Mouse (Mus musculus) CH12.LX (cell line): ENCODE measurements around the gene Frs2. TPM values are rescaled to one million over a fixed set of nuclear protein-coding genes. Genes with fewer than 3 reads are reported as not detected.

Source experiments
- DNase-seq: peaks from one replicate; pipeline ENCODE4 v3.0.0-alpha.2; 2013; ENCODE audit errors: extremely low read depth
- H3K27ac ChIP-seq: 2 replicates; pipeline ENCODE4 v1.5.1; 2012; ENCODE audit warnings: low read depth, mild to moderate bottlenecking, control low read depth, moderate library complexity; ENCODE audit not compliant: insufficient read depth
- H3K27me3 ChIP-seq: replicated peaks from 2 replicates; pipeline ENCODE3; 2012; ENCODE audit warnings: inconsistent platforms
- H3K36me3 ChIP-seq, 2 experiments: replicated peaks in 1 of 2; 2 replicates each; pipeline versions ENCODE3 to v1.6.1; 2012; ENCODE audit warnings: inconsistent platforms in 1 of 2, low read length in 1 of 2, mild to moderate bottlenecking in 1 of 2, mixed read lengths in 1 of 2, moderate library complexity in 1 of 2; ENCODE audit not compliant: control insufficient read depth in 1 of 2, insufficient read depth in 1 of 2
- H3K4me1 ChIP-seq, 2 experiments: 2 replicates each; pipeline ENCODE4 v1.6.1; 2012; ENCODE audit warnings: inconsistent platforms in 1 of 2, moderate library complexity in 1 of 2; ENCODE audit not compliant: insufficient read depth in 2 of 2, control insufficient read depth in 1 of 2
- H3K4me2 ChIP-seq: 2 replicates; pipeline ENCODE4 v1.6.1; 2012; ENCODE audit warnings: low read depth, mild to moderate bottlenecking, control low read depth; ENCODE audit not compliant: poor library complexity, insufficient read depth, severe bottlenecking
- H3K4me3 ChIP-seq, 3 experiments: fragments of 150-350 bp in 1 of 3; sonication (generic) in 1 of 3; replicated peaks in 1 of 3; 2 replicates each; pipeline versions ENCODE3 to v1.5.1; 2011 to 2012; ENCODE audit warnings: low read depth in 2 of 3, low read length in 2 of 3, mild to moderate bottlenecking in 2 of 3, moderate library complexity in 2 of 3, control low read depth in 1 of 3, improper control_type of control experiment in 1 of 3, inconsistent platforms in 1 of 3, mixed read lengths in 1 of 3; ENCODE audit not compliant: poor library complexity in 1 of 3
- H3K79me2 ChIP-seq: replicated peaks from 2 replicates; pipeline ENCODE4 v1.6.1; 2012; ENCODE audit warnings: mild to moderate bottlenecking, moderate library complexity; ENCODE audit not compliant: control insufficient read depth, poor library complexity, insufficient read depth, severe bottlenecking; ENCODE audit errors: extremely low read depth
- H3K9ac ChIP-seq: 2 replicates; pipeline ENCODE4 v1.6.1; 2012; ENCODE audit warnings: low read depth, mild to moderate bottlenecking, control low read depth, moderate library complexity; ENCODE audit not compliant: insufficient read depth
- H3K9me3 ChIP-seq: replicated peaks from 2 replicates; pipeline ENCODE3; 2012; ENCODE audit warnings: low read length, inconsistent platforms, mixed read lengths
- BHLHE40 ChIP-seq: IDR thresholded peaks from 2 replicates; pipeline ENCODE4 v1.6.1; 2011; ENCODE audit warnings: mild to moderate bottlenecking, low read depth, low read length, improper control_type of control experiment
- CHD1 ChIP-seq: IDR thresholded peaks from 2 replicates; pipeline ENCODE4 v1.6.1; 2012; ENCODE audit warnings: low read depth, low read length, improper control_type of control experiment, inconsistent platforms
- CHD2 ChIP-seq: IDR thresholded peaks from 2 replicates; pipeline ENCODE4 v1.6.1; 2011; ENCODE audit warnings: low read length, improper control_type of control experiment
- CTCF ChIP-seq, 2 experiments: IDR thresholded peaks in 1 of 2; conservative IDR thresholded peaks in 1 of 2; 2 replicates each; pipeline ENCODE4 v1.5.1; 2011 to 2012; ENCODE audit warnings: low read depth in 2 of 2, low read length in 2 of 2, improper control_type of control experiment in 1 of 2, inconsistent platforms in 1 of 2, mild to moderate bottlenecking in 1 of 2, moderate library complexity in 1 of 2
- EP300 ChIP-seq: IDR thresholded peaks from 2 replicates; pipeline ENCODE4 v1.6.1; 2011; ENCODE audit warnings: low read length, improper control_type of control experiment
- ETS1 ChIP-seq: conservative IDR thresholded peaks from 2 replicates; pipeline ENCODE4 v1.6.1; 2012; ENCODE audit warnings: low read depth, mild to moderate bottlenecking, inconsistent platforms, low read length, improper control_type of control experiment, moderate library complexity
- GABPA ChIP-seq: IDR thresholded peaks from 2 replicates; pipeline ENCODE4 v1.6.1; 2012; ENCODE audit warnings: low read depth, low read length, improper control_type of control experiment, inconsistent platforms; ENCODE audit not compliant: insufficient replicate concordance
- HCFC1 ChIP-seq: IDR thresholded peaks from 2 replicates; pipeline ENCODE4 v1.6.1; 2012; ENCODE audit warnings: low read depth, mild to moderate bottlenecking, inconsistent platforms, low read length, improper control_type of control experiment
- JUN ChIP-seq: IDR thresholded peaks from 2 replicates; pipeline ENCODE4 v1.6.1; 2011; ENCODE audit warnings: low read depth, mild to moderate bottlenecking, low read length, improper control_type of control experiment, moderate library complexity; ENCODE audit not compliant: insufficient read depth
- KAT2A ChIP-seq: IDR thresholded peaks from 2 replicates; pipeline ENCODE4 v1.6.1; 2012; ENCODE audit warnings: low read length, improper control_type of control experiment, inconsistent platforms; ENCODE audit not compliant: insufficient replicate concordance
- MAX ChIP-seq: IDR thresholded peaks from 2 replicates; pipeline ENCODE4 v1.6.1; 2011; ENCODE audit warnings: low read length, improper control_type of control experiment
- MAZ ChIP-seq: IDR thresholded peaks from 2 replicates; pipeline ENCODE4 v1.6.1; 2012; ENCODE audit warnings: low read depth, mild to moderate bottlenecking, inconsistent platforms, low read length, improper control_type of control experiment, moderate library complexity
- MEF2A ChIP-seq: IDR thresholded peaks from 2 replicates; pipeline ENCODE4 v1.6.1; 2014; ENCODE audit warnings: low read depth, mild to moderate bottlenecking, inconsistent platforms, low read length, improper control_type of control experiment, borderline replicate concordance
- MXI1 ChIP-seq: IDR thresholded peaks from 2 replicates; pipeline ENCODE4 v1.6.1; 2011; ENCODE audit warnings: mild to moderate bottlenecking, low read depth, low read length, improper control_type of control experiment
- MYC ChIP-seq: IDR thresholded peaks from 2 replicates; pipeline ENCODE4 v1.6.1; 2011; ENCODE audit warnings: low read depth, mild to moderate bottlenecking, improper control_type of control experiment, low read length
- NRF1 ChIP-seq: IDR thresholded peaks from 2 replicates; pipeline ENCODE4 v1.6.1; 2014; ENCODE audit warnings: low read depth, mild to moderate bottlenecking, inconsistent platforms, low read length, improper control_type of control experiment, moderate library complexity
- PAX5 ChIP-seq: IDR thresholded peaks from 2 replicates; pipeline ENCODE4 v1.6.1; 2012; ENCODE audit warnings: low read length, inconsistent platforms, mixed read lengths
- POLR2A ChIP-seq: IDR thresholded peaks from 2 replicates; pipeline ENCODE4 v1.6.1; 2011; ENCODE audit warnings: low read depth, mild to moderate bottlenecking, improper control_type of control experiment, low read length
- POLR2AphosphoS2 ChIP-seq: IDR thresholded peaks from 2 replicates; pipeline ENCODE4 v1.6.1; 2011; ENCODE audit warnings: low read depth, low read length, improper control_type of control experiment
- SIN3A ChIP-seq: IDR thresholded peaks from 2 replicates; pipeline ENCODE4 v1.6.1; 2012; ENCODE audit warnings: low read length, improper control_type of control experiment, inconsistent platforms
- SMC3 ChIP-seq: IDR thresholded peaks from 2 replicates; pipeline ENCODE4 v1.6.1; 2011; ENCODE audit warnings: low read depth, low read length, improper control_type of control experiment
- TBP ChIP-seq: conservative IDR thresholded peaks from 2 replicates; pipeline ENCODE4 v1.6.1; 2011; ENCODE audit warnings: low read depth, low read length, improper control_type of control experiment
- TCF12 ChIP-seq: IDR thresholded peaks from 2 replicates; pipeline ENCODE4 v1.6.1; 2014; ENCODE audit warnings: low read depth, mild to moderate bottlenecking, inconsistent platforms, low read length, improper control_type of control experiment
- USF1 ChIP-seq: IDR thresholded peaks from 2 replicates; pipeline ENCODE4 v1.6.1; 2014; ENCODE audit warnings: low read depth, mild to moderate bottlenecking, inconsistent platforms, low read length, improper control_type of control experiment
- ZC3H11A ChIP-seq: IDR thresholded peaks from 2 replicates; pipeline ENCODE4 v1.6.1; 2012; ENCODE audit warnings: low read depth, mild to moderate bottlenecking, inconsistent platforms, low read length, improper control_type of control experiment
- ZKSCAN1 ChIP-seq: IDR thresholded peaks from 2 replicates; pipeline ENCODE4 v1.6.1; 2012; ENCODE audit warnings: low read depth, inconsistent platforms, low read length, improper control_type of control experiment, borderline replicate concordance
- ZMIZ1 ChIP-seq: IDR thresholded peaks from 2 replicates; pipeline ENCODE4 v1.6.1; 2012; ENCODE audit warnings: low read depth, mild to moderate bottlenecking, inconsistent platforms, low read length, improper control_type of control experiment
- ZNF384 ChIP-seq: IDR thresholded peaks from 2 replicates; pipeline ENCODE4 v1.6.1; 2012; ENCODE audit warnings: low read depth, low read length, improper control_type of control experiment, inconsistent platforms
- dilution Hi-C: fragments of 300-500 bp; cut with MboI; formaldehyde crosslinking; loops from 2 replicates; pipeline ENCODE4 v1.14.3; 2020; ENCODE audit warnings: low sequenced_read_pairs; ENCODE audit not compliant: extremely low pct_unique_long_range_greater_than_20kb, extremely low pct_ligation_motif_present
- in situ Hi-C: fragments of 300-500 bp; cut with MboI; formaldehyde crosslinking; loops from 3 replicates; pipeline ENCODE4 v1.14.3; 2019; ENCODE audit warnings: low sequenced_read_pairs, low pct_ligation_motif_present, low pct_unique_long_range_greater_than_20kb, mixed read lengths
- polyA plus RNA-seq: library from polyadenylated mRNA; unstranded; fragments of >175 nt; gene quantifications from 2 replicates; pipeline ENCODE4 v1.2.1, GENCODE M21; 2012; ENCODE audit warnings: low read depth; ENCODE audit not compliant: insufficient read length
- total RNA-seq, 2 experiments: library from RNA; depleted of rRNA; stranded (reverse); fragments of 300-350 nt in 1 of 2; fragments of >200 nt in 1 of 2; gene quantifications; 2 replicates each; pipeline ENCODE4 v1.2.3; 2012 to 2014

Gene Frs2
- total and polyA plus RNA-seq, 3 experiments = 4.3 to 10.4 (median 5.6) TPM

DNA sequence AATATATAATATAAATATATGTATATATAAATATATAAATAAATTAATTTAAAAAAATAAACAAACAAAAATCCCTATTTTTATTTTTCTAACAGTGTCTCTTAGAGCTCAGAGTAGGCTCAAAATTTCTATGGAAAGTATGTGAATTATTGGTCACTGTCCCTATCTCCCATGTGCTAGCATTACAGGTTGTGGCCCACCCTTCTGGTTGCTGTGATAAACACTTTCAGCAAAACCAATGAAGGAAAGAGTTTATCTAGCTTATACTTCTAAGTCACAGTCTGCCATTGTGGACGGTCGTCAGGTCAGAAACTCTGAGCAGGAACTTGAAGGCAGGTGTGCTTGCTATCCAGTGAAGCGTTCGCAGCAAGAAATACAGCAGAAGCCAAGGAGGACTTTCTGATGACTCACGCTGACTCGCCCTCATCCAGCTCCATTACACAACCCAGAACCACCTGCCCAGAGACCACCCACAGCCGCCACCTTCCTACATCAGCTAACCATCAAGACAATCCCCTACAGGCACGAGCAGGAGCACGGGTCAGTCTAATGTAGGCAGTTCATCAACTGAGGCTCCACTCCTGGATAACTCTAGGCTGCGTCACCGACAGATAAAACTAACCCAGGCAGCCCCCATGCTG lies 18.6 kb upstream of the Frs2 start:
- Histone ChIP-seq H3K9ac (no peak overlapping the region), H3K27me3 (no peaks in the 10 kb centered on the region), H3K4me3 (no peak overlapping the region), H3K79me2 (no peaks in the 10 kb centered on the region), H3K4me2 (no peak overlapping the region), H3K36me3 (no peaks in the 10 kb centered on the region), H3K9me3 (no peaks in the 10 kb centered on the region), H3K27ac (no peak overlapping the region), H3K4me1 (peaks cover 0 to 4% of the 10 kb centered on the region in 2 experiments; a peak in 1 of 4 replicates)
- TF ChIP-seq PAX5 = no peak
- TF ChIP-seq TBP = no peak
- no peak for TF ChIP-seq ZNF384
- TF ChIP-seq USF1 = no peak
- TF ChIP-seq ZMIZ1 = no peak
- TF ChIP-seq CHD2 = no peak
- TF ChIP-seq MAZ = no peak
- no peak for TF ChIP-seq SIN3A
- no peak for TF ChIP-seq POLR2AphosphoS2
- no peak for TF ChIP-seq KAT2A
- no peak for TF ChIP-seq NRF1
- no peak for TF ChIP-seq EP300
- TF ChIP-seq CHD1 = no peak
- TF ChIP-seq HCFC1 = no peak
- TF ChIP-seq SMC3 = no peak
- in situ Hi-C loops = no loop called here
- DNase-seq = no peak
- dilution Hi-C loops = no loop called here

DNA sequence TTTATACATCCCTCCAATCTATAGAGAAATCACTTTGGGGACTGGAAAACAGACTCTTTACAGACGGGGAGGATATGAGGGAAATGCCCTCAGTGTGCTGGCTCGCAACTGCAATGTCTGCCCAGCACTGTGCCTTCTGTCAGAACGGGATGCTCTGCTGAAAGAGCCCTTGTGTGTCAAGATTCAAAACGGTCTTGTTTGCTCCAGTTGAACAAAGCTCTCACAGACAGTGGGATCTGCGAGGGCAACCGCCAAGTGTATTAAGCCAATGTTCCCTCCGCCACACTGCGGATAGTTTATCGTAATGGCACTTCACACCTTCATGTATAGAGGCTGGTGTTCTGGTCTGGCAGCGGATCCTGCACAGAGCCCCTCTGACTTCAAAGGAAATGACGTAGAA lies 14.3 kb upstream of the Frs2 start:
- peaks cover 0 to 4% of the 10 kb centered on the region in 2 experiments; a peak in 1 of 4 replicates for H3K4me1 ChIP-seq
- no peaks in the 10 kb centered on the region for H3K9me3 ChIP-seq
- dilution Hi-C loops = no loop called here
- H3K36me3 ChIP-seq = no peaks in the 10 kb centered on the region
- no peak overlapping the region for H3K4me3 ChIP-seq
- TF ChIP-seq MXI1 (no peak), MAX (no peak), ETS1 (no peak), USF1 (no peak), MYC (no peak), CTCF (conservative IDR thresholded peaks at IDR 0.05 in 1 of 2, IDR thresholded peaks at IDR 0.05 in 1 of 2; ENCODE audit: low read depth in 2 of 2, low read length in 2 of 2) (no peak), ZMIZ1 (no peak), GABPA (no peak), SIN3A (no peak), JUN (no peak), MEF2A (no peak), TCF12 (no peak), POLR2A (no peak), POLR2AphosphoS2 (no peak), ZNF384 (no peak), BHLHE40 (no peak), ZC3H11A (no peak), ZKSCAN1 (no peak), PAX5 (no peak)
- no peaks in the 10 kb centered on the region for H3K27me3 ChIP-seq
- in situ Hi-C loops = no loop called here
- H3K9ac ChIP-seq = no peak overlapping the region
- H3K27ac ChIP-seq = no peak overlapping the region
- H3K4me2 ChIP-seq = no peak overlapping the region
- H3K79me2 ChIP-seq = no peaks in the 10 kb centered on the region
- DNase-seq = no peak
